Mouse (Mus musculus): ENCODE measurements around the gene Lrrc32. TPM values are rescaled to one million over a fixed set of nuclear protein-coding genes. Genes with fewer than 3 reads are reported as not detected.

The Lrrc32 gene
- polyA plus RNA-seq, 1 experiment from 2014 or later: 5.6 TPM

DNA sequence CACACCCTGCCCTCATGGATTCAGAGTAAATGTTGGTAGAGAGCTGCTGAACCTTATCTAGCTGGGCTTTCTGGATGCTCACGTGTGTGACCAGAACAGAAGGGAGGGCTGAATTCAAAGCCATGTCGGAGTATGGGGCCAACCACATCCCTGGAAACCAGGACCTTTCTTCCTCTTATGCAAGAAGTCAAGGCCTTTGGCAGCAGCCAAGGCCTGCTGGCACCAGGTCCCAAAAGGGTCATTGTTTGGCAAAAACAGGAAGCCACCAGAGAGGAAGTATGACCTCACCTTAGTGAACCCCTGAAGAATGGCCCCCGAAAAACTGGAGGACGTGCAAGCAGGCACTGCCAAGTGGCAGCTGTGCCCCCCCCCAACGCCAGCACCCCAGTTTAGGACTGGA, 33.5 kb downstream of the Lrrc32 start:
- Histone ChIP-seq H3K27ac (replicated peaks) (no peak overlapping the region), H3K36me3 (replicated peaks) (no peaks in the 10 kb centered on the region), H3K9me3 (replicated peaks) (no peaks in the 10 kb centered on the region), H3K4me3 (replicated peaks) (no peak overlapping the region), H3K4me2 (no peak overlapping the region), H3K9ac (no peak overlapping the region), H3K27me3 (no peaks in the 10 kb centered on the region), H3K4me1 (replicated peaks) (peaks cover 5% of the 10 kb centered on the region; the same call in 1 of the 2 replicates)
- WGBS (ENCODE audit: insufficient replicate concordance): 24% methylated on average over 5 of the region's 5 CpGs
- no peak for ATAC-seq (ENCODE audit: insufficient read depth)

DNA sequence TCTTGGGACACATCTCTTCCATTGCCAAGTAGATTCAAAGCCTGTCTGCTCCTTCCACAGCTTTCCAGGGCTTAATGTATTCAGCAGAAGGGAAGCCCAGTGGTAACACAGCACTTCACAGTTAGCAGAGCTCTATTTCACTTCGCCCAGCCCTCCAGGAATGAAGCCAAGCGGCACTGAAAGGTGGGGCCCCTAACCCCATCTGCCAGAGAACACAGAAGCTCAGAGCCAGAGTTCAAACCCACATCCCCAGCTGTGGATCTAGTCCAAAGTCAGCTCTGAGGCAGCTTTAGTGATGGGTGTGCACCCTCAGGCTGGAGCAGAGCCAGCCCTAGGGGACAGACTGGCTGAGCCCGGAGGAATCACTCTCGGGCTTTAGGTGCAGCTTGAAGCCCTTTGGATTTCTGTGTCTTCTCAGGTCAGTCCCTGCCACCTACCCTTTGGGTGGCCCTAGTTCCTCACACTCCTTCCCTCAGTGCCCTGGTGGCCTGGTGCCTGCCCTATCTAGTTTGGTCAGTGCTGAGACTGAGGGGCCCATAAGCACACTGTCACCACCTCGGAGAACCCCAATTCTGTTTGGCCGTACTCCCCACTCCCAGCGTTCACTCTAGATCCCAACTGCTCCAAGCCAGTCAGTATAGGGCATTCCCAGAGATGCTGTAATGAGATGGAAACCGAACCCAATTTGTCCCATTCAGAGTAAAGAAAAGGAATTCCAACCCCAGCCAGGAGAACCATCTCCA, 34.2 kb downstream of the Lrrc32 start:
- WGBS (ENCODE audit: insufficient replicate concordance): 60% methylated on average over 8 of the region's 8 CpGs
- no peak overlapping the region for H3K4me3 ChIP-seq (replicated peaks)
- H3K4me2 ChIP-seq: no peak overlapping the region
- no peaks in the 10 kb centered on the region for H3K9me3 ChIP-seq (replicated peaks)
- no peaks in the 10 kb centered on the region for H3K36me3 ChIP-seq (replicated peaks)
- peaks cover 5% of the 10 kb centered on the region; the same call in 1 of the 2 replicates for H3K4me1 ChIP-seq (replicated peaks)
- no peaks in the 10 kb centered on the region for H3K27me3 ChIP-seq
- ATAC-seq (ENCODE audit: insufficient read depth): no peak
- H3K9ac ChIP-seq: no peak overlapping the region
- no peak overlapping the region for H3K27ac ChIP-seq (replicated peaks)

DNA sequence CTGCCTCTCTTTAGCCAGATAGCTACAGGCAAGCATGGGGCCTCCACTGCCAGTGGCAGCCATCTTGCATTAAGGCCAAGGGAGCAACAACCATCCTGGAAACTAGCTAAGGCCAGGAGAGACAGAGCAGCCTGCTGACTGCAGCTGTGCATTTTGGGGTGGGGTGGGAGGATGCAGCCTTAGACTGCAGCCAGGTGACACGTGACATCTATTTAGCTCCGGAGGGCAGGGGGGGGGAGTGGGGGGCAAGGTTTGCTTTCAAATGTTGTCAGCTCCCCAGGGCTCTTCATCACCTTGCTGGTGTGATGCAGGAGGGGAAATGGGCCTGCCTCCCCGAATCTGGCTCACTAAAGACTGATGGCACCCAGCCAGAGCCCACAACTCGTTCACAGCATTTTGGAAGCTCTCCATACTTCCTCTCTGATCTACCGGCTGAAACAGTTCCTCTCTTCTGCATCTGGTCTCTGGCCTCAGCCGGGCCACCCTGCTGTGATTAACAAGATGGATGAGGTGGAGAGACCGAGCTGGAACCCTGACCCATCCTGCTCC, 34.8 kb downstream of the Lrrc32 start:
- Histone ChIP-seq H3K4me3 (replicated peaks) (no peak overlapping the region), H3K9me3 (replicated peaks) (no peaks in the 10 kb centered on the region), H3K27ac (replicated peaks) (no peak overlapping the region), H3K36me3 (replicated peaks) (no peaks in the 10 kb centered on the region), H3K9ac (no peak overlapping the region), H3K4me2 (no peak overlapping the region), H3K27me3 (no peaks in the 10 kb centered on the region), H3K4me1 (replicated peaks) (peaks cover 5% of the 10 kb centered on the region; the same call in 1 of the 2 replicates)
- WGBS (ENCODE audit: insufficient replicate concordance): 6% methylated on average over 7 of the region's 7 CpGs
- no peak for ATAC-seq (ENCODE audit: insufficient read depth)

DNA sequence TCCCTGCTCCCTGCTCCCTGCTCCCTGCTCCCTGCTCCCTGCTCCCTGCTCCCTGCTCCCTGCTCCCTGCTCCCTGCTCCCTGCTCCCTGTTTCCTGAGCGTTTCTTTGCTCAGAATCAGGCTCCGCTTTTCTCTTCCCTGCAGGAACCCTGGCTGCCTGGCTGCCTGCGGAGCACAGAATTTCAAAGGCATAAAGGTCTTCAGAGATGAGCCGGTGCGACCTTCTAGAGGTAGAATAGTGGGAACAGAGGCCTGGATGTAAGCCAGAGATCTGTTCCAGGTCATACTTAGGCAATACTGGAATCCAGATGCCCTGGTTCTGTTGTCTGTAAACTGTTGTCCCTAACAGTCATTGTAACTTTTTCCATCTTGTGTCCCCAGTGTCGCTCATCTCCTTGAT, 35.3 kb downstream of the Lrrc32 start:
- no peak overlapping the region for H3K4me3 ChIP-seq (replicated peaks)
- H3K4me1 ChIP-seq (replicated peaks): peaks cover 5% of the 10 kb centered on the region; the same call in 1 of the 2 replicates
- 41% methylated on average over 6 of the region's 6 CpGs for WGBS (ENCODE audit: insufficient replicate concordance)
- no peak overlapping the region for H3K27ac ChIP-seq (replicated peaks)
- no peaks in the 10 kb centered on the region for H3K36me3 ChIP-seq (replicated peaks)
- ATAC-seq (ENCODE audit: insufficient read depth): no peak
- H3K27me3 ChIP-seq: no peaks in the 10 kb centered on the region
- no peak overlapping the region for H3K9ac ChIP-seq
- no peaks in the 10 kb centered on the region for H3K9me3 ChIP-seq (replicated peaks)
- H3K4me2 ChIP-seq: no peak overlapping the region

DNA sequence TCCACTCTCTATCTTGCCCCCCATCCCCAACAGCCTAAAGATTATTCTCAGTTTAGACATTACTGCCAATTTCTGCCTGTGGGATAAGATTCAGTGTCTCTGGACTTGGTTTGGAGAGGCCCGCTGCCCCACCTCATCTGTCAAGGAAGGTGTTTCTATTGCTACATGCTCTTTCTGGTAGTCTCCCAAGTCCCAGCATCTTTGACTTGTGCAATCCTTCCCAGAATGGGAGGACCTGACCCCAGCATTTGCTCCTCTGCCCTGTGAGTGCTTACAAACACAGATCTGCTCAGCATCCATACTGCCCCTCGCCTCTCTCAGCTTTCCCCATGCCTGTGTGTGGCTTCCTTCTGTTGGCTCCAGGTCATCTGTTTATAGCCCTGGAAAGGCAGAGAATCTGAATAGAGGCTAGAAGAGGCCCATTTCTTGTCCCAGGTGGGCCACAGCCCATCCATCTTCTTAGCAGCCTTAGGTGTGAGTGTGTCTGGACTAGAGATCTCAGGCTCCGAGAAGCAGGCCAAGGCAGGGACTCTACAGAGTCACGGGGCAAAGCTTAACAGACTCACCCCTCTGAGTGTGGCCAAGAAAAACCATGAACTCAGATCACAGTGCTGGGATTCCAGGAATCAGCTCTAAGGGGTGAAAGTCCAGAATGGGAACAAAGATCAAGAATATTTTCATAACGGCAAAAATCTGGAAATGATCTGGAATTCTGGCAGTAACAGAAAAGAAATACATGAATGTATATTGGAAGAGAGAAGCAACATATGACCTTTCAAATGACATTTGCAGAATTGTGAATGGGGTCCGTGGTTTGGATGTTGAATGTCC, 36.0 kb downstream of the Lrrc32 start:
- no peak overlapping the region for H3K9ac ChIP-seq
- no peak overlapping the region for H3K27ac ChIP-seq (replicated peaks)
- H3K4me2 ChIP-seq: no peak overlapping the region
- no peaks in the 10 kb centered on the region for H3K9me3 ChIP-seq (replicated peaks)
- H3K4me3 ChIP-seq (replicated peaks): no peak overlapping the region
- ATAC-seq (ENCODE audit: insufficient read depth): no peak
- 58% methylated on average over 6 of the region's 6 CpGs for WGBS (ENCODE audit: insufficient replicate concordance)
- peaks cover 5% of the 10 kb centered on the region; the same call in 1 of the 2 replicates for H3K4me1 ChIP-seq (replicated peaks)
- H3K36me3 ChIP-seq (replicated peaks): no peaks in the 10 kb centered on the region
- no peaks in the 10 kb centered on the region for H3K27me3 ChIP-seq

DNA sequence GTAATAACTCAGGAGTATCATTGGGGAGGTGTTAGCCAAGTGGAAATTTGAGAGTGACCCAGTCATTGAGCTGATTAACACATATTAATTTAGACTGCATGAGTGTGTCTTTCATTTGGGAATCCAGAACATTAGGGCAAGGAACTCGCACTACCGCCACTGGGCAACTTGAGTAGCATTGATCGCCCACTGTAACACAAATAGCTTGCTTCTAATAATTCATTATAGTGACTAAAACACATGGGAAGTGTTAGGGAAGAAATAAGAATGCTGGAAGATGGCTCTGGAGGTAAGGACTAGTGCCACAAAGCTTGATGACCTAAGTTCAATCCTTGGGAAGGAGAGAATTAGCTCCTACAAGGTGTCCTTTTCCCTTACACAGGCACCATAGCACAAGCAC, 38.0 kb downstream of the Lrrc32 start:
- no peak for ATAC-seq (ENCODE audit: insufficient read depth)
- WGBS (ENCODE audit: insufficient replicate concordance): 80% methylated on average over 3 of the region's 3 CpGs
- H3K4me1 ChIP-seq (replicated peaks): peaks cover 5% of the 10 kb centered on the region; the same call in 1 of the 2 replicates
- H3K4me3 ChIP-seq (replicated peaks): no peak overlapping the region
- no peaks in the 10 kb centered on the region for H3K27me3 ChIP-seq
- H3K9ac ChIP-seq: no peak overlapping the region
- H3K36me3 ChIP-seq (replicated peaks): no peaks in the 10 kb centered on the region
- no peaks in the 10 kb centered on the region for H3K9me3 ChIP-seq (replicated peaks)
- H3K27ac ChIP-seq (replicated peaks): no peak overlapping the region
- no peak overlapping the region for H3K4me2 ChIP-seq

DNA sequence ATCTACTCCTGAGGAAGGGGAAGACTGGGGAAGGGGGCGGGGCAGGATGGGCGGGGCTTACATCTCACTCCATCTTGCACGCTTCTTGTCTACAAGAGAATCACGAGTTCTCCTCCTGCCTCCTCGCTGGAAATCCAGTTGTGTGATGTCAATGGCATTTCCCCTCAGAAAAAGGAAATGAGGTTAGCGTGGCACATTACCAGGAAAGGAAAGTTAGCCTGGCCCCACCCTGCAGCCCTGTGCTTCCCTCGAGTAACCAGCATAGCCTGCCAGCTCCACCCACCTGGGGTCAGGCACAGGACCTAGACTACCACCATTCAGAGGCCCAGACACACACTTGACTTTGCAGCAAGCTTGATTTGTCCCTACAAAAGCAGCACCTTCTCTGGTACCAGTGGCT, 42.5 kb downstream of the Lrrc32 start:
- H3K9me3 ChIP-seq (replicated peaks): no peaks in the 10 kb centered on the region
- no peak overlapping the region for H3K27ac ChIP-seq (replicated peaks)
- no peak overlapping the region for H3K9ac ChIP-seq
- H3K27me3 ChIP-seq: no peaks in the 10 kb centered on the region
- 0 out of 2 replicates have a peak, but pooled peaks cover 4% of the 10 kb centered on the region for H3K4me1 ChIP-seq (replicated peaks)
- no peak overlapping the region for H3K4me2 ChIP-seq
- WGBS (ENCODE audit: insufficient replicate concordance): 31% methylated on average over 7 of the region's 7 CpGs
- H3K36me3 ChIP-seq (replicated peaks): no peaks in the 10 kb centered on the region
- no peak overlapping the region for H3K4me3 ChIP-seq (replicated peaks)
- ATAC-seq (ENCODE audit: insufficient read depth): no peak

DNA sequence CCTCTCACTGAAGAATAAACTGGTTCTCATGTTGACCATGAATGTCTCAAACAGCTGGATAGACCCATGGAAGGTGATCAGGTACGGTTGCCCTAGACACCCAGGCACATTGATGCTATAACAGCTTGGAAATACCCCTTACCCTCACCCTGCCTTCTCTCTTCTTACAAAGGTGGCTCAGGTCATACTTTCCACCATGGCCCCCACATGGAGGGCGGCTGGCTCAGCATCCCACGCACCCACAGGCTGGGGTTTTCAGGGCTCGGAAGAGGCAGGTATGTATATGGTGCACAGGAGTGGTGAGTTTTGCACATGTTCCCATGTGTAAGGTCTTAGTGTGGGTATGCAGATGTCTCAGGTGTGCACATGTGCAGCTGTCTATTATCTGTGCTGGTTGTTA, 43.9 kb downstream of the Lrrc32 start:
- 69% methylated on average over 4 of the region's 4 CpGs for WGBS (ENCODE audit: insufficient replicate concordance)
- H3K27ac ChIP-seq (replicated peaks): no peak overlapping the region

DNA sequence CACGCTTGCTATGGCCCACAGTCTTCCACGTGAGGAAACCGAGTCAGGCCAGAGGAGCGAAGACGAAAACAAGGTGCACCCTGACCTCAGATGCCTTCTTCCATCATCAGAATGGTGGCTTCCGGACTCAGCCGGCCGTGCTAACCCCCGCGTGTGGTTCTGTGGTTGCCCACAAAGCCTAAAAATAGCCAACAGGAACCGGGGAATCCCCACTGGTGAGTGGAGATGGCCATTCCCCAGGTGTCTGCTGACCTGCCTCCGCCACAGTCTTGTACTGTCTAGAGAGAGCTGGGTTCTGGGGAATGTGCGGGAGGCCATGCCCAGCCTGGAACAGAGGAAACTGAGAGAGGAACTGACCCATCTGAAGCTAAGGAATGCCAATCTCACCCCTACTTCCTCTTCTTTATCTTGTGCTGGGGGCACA, 45.4 kb downstream of the Lrrc32 start:
- 0 out of 2 replicates have a peak, but pooled peaks have one; percentile 28 for ATAC-seq (ENCODE audit: insufficient read depth)
- no peak overlapping the region for H3K27ac ChIP-seq (replicated peaks)
- H3K36me3 ChIP-seq (replicated peaks): no peaks in the 10 kb centered on the region
- H3K4me2 ChIP-seq: peak overlapping the region; percentile 11; the same call in 1 of the 2 replicates
- H3K9me3 ChIP-seq (replicated peaks): no peaks in the 10 kb centered on the region
- no peak overlapping the region for H3K9ac ChIP-seq
- no peaks in the 10 kb centered on the region for H3K27me3 ChIP-seq
- H3K4me1 ChIP-seq (replicated peaks): 0 out of 2 replicates have a peak, but pooled peaks cover 4% of the 10 kb centered on the region
- 11% methylated on average over 13 of the region's 13 CpGs for WGBS (ENCODE audit: insufficient replicate concordance)
- H3K4me3 ChIP-seq (replicated peaks): no peak overlapping the region

More for the DNA sequence above, 43.9 kb downstream of the Lrrc32 start:
- no peak overlapping the region for H3K4me2 ChIP-seq
- H3K36me3 ChIP-seq (replicated peaks): no peaks in the 10 kb centered on the region
- 0 out of 2 replicates have a peak, but pooled peaks cover 4% of the 10 kb centered on the region for H3K4me1 ChIP-seq (replicated peaks)
- H3K4me3 ChIP-seq (replicated peaks): no peak overlapping the region
- H3K9me3 ChIP-seq (replicated peaks): no peaks in the 10 kb centered on the region
- H3K9ac ChIP-seq: no peak overlapping the region
- no peaks in the 10 kb centered on the region for H3K27me3 ChIP-seq
- ATAC-seq (ENCODE audit: insufficient read depth): no peak

DNA sequence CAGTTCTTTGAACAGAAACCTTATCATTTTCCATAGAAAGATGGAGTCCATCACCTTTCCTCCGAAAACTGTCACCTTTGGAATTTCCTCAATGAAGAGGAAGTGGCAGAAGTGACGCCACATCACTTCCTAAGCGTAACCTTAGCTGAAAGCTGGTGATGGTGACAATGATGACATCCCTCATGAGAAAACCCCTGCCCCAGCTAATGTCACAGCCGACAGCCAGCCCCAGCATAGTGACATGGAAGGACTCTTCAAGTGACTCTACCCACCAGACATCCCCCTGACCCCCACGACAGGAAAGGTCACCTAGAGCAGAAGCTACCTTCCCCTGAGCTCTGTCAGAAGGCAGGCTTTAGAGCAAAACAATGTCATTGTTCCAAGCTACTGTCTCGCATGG, 46.1 kb downstream of the Lrrc32 start:
- H3K27ac ChIP-seq (replicated peaks): no peak overlapping the region
- no peak for ATAC-seq (ENCODE audit: insufficient read depth)
- H3K4me2 ChIP-seq: no peak overlapping the region
- 0 out of 2 replicates have a peak, but pooled peaks cover 4% of the 10 kb centered on the region for H3K4me1 ChIP-seq (replicated peaks)
- no peaks in the 10 kb centered on the region for H3K36me3 ChIP-seq (replicated peaks)
- no peak overlapping the region for H3K4me3 ChIP-seq (replicated peaks)
- H3K9me3 ChIP-seq (replicated peaks): no peaks in the 10 kb centered on the region
- no peaks in the 10 kb centered on the region for H3K27me3 ChIP-seq
- H3K9ac ChIP-seq: no peak overlapping the region
- 48% methylated on average over 6 of the region's 6 CpGs for WGBS (ENCODE audit: insufficient replicate concordance)

DNA sequence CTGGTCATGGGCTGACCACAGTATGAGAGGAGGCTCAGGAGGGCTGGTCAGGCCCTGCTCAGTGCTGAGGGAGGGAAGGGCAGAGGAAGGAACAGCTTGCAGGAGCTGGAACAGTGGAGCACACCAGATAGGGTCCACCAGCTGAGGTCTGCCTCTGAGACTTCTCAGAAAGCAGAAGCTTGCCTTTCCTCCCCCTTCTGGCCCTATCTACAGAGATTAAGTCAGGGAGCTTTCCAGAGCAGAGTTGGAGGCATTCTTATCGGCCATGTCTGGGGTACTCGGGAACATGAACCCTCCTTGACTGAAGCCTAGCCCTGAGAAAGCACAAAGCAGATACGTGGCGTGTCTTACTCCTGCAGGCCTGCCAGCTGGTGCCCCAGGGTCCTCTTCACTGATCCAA, 46.8 kb downstream of the Lrrc32 start:
- Histone ChIP-seq H3K9ac (no peak overlapping the region), H3K27me3 (no peaks in the 10 kb centered on the region), H3K9me3 (replicated peaks) (no peaks in the 10 kb centered on the region), H3K4me2 (no peak overlapping the region), H3K36me3 (replicated peaks) (no peaks in the 10 kb centered on the region), H3K4me3 (replicated peaks) (no peak overlapping the region), H3K4me1 (replicated peaks) (0 out of 2 replicates have a peak, but pooled peaks cover 4% of the 10 kb centered on the region), H3K27ac (replicated peaks) (no peak overlapping the region)
- WGBS (ENCODE audit: insufficient replicate concordance): 17% methylated on average over 4 of the region's 4 CpGs
- ATAC-seq (ENCODE audit: insufficient read depth): no peak
